Mouse (Mus musculus): ENCODE measurements around the gene Kbtbd2.

Gene Kbtbd2

GRCm38 (mm10) chr6:56783561-56784272, 13.9 kb downstream of the Kbtbd2 start:
- no peak for DNase-seq

GRCm38 (mm10) chr6:56779636-56780035, 18.0 kb downstream of the Kbtbd2 start:
- no peak for DNase-seq

GRCm38 (mm10) chr6:56775816-56776215, 21.8 kb downstream of the Kbtbd2 start:
- no peak for DNase-seq

GRCm38 (mm10) chr6:56765696-56766095, 31.9 kb downstream of the Kbtbd2 start:
- DNase-seq = no peak

- DNase-seq = no peak
Measured at GRCm38 (mm10) chr6:56765265-56765664, 32.3 kb downstream of the Kbtbd2 start.

GRCm38 (mm10) chr6:56759324-56759723, 38.3 kb downstream of the Kbtbd2 start:
- no peak for DNase-seq

- no peak for DNase-seq
Measured at GRCm38 (mm10) chr6:56756117-56756516, 41.5 kb downstream of the Kbtbd2 start.

- DNase-seq = no peak
Measured at GRCm38 (mm10) chr6:56753719-56754118, 43.9 kb downstream of the Kbtbd2 start.

GRCm38 (mm10) chr6:56745950-56746543, 51.6 kb downstream of the Kbtbd2 start:
- DNase-seq = no peak

- DNase-seq = no peak
Measured at GRCm38 (mm10) chr6:56732545-56732944, 65.1 kb downstream of the Kbtbd2 start.

All from thymus, postnatal 25 days (tissue).